Mouse (Mus musculus) MEL-GATA-1-ER (cell line): Measurements from ENCODE around the gene Rad9a.

Experiments
- DNase-seq: peaks from one replicate; pipeline ENCODE4 v3.0.0-alpha.2; 2012; ENCODE audit warnings: low read depth; ENCODE audit errors: extremely low read depth

Rad9a gene

DNA sequence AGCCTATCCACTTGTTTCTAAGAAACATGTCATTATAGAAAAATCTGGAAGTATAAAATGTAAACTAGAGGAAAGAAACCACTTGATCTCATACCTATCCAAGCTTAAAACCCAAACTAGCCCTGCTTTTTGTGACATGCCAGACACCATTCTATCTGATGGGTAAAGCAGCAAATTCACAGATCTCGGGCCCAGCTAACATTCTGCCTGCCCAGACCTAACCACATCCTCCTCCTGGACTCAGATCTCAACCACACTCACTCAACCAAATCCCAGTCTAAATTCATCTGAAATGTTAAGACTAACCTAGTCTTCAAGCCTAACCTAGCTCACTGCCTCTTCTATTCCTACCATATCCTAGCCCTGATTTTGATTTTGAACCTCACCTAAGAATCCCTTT, 17.3 kb upstream of the Rad9a start:
- DNase-seq = no peak

GRCm38 (mm10) chr19:4218293-4218692, 16.8 kb upstream of the Rad9a start:
- DNase-seq = no peak

DNA sequence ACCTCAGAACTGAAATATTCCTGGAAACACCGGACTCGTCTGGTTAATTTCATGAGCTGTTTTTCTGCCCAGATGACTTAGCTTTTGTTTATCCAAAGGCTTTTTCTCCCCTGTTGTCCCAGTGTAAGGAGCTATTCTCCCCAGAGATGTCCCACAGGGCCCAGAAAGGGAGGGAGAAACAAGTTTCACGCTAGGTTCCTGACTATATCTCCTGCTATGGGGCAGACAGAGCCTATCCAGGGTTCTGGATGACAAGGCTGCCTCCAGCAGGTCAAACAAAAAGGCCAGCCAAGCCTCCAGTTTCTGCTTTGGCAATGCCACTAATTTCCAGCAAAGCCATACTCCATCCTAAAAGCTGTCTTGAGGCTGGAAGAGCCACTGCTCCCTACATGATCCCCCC, 16.4 kb upstream of the Rad9a start:
- no peak for DNase-seq

- no peak for DNase-seq
These were observed 15.7 kb upstream of the Rad9a start for GRCm38 (mm10) chr19:4217140-4217539.

DNA sequence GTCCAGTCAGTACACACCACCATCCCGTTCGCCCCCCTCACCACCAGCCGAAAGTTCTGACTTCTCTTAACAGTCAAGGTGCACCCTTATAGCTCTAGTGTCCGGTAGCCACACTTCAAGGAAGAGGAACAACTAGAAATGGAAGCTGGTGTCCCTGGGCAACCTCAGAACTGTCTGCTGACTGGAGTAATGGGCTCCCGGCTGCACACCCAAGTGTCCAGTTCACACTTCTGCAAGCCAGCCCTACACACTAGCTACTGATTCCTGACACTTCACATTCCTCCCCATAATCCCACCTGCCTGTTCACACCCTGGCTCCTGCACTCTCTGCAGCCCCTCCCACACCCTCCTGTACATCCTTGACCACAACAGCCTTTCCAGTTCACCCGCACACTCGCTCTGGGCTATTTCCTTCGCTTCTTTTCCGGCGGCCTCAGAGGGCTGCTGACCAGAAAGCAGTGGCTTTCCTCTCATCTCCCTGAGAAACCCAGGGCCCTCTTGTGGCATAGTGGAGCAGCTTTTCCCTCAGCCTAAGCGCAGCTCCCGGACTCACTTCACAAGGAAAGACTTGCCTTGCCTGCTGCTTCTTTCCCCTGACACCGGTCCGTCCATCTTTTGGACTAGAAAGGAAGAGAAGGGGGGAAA, 14.7 kb upstream of the Rad9a start:
- no peak for DNase-seq

DNA sequence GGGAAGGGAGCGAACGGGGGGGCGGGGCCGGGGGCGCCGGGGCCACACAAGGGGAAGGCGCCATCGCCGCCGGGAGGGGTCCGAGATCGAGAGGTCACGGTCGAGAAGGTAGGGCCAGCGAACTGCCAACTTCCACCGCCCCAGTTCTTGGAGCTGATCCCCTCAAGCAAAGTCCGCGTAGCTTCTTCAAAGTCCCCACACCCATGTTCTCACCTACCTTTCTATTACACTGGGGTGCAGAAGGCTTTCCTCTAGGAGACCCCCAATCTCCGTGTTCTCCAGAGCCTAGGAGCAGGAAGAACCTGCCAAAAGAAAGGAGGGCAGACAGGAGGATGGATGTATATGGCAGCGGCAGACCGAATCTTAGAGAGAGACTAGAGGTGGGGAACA, 14.0 kb upstream of the Rad9a start:
- no peak for DNase-seq

- DNase-seq = no peak
These were observed 13.4 kb upstream of the Rad9a start for GRCm38 (mm10) chr19:4214771-4215450.

DNA sequence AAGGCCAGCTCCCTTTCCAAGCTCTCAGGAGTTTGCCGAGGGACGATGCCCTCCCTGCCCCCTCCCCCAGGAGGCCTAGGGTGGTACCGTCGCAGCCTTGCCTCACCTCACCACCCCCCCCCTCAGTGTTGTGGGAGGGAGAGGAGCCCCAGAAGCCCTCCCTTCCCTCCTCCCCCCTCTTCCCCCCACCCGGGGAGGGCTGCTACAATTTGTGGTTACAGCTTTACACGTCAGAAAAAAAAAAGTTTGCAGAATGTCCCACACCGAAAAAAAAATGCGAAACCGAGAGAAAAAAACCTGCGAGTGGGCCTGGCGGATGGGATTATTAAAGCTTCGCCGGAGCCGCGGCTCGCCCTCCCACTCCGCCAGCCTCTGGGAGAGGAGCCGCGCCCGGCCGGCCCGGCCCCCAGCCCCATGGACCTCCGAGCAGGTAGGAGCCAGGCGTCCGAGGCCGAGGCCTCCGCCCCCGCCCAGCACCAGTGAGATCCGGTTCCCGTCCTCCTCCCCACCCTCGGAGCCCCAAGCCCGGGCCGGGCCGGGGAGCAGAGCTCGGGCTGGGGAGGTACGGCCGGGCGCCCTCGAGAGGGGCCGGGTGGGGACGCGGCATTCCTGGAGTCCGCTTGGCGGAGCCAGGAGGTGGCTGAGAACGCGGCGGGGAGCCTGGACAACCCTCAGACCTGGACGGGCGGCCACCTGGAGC, 12.8 kb upstream of the Rad9a start, which contains the start of the genes Clcf1 and AC109138.7:
Gene Clcf1 (plus strand): TSS at position 168 of the 700 bp plus-strand sequence.
Gene AC109138.7 (plus strand): TSS at position 287 of the 700 bp plus-strand sequence.
- no peak for DNase-seq

- DNase-seq = no peak
These were observed 12.1 kb upstream of the Rad9a start for GRCm38 (mm10) chr19:4213524-4213974.

DNA sequence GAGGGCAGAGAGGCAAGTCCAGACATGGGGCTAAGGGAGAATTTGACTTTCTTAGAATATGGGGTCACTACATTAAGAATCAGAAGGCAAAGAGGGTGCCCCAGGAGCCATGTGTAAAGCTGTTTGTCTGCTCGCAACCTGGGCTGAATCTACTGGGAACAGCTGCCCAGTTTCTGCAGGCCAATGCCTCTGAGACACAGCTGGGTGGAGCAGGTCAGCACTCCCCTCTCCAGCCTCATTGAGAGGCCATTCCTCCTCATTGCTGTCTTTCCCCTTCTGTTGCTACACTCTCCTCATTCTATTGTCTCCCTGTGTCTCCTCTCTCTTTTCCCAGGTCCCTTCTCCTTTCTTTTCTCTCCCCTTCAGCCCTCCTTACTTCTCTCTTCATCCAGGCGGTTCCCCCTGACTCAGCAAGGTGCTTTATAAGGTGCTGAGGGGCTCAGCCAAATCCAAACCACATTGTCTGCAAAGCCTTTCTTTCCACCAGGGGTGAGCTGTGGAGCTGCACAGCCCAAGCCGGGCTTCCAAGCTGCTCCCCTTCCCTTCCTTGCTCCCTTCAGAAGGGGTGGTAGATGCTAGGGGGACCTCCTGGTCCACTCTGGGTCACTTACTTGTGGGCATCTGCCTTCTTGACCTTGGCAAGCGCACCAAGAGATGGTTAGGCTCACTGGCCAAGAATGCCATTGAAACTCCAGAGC, 10.6 kb upstream of the Rad9a start:
- no peak for DNase-seq

GRCm38 (mm10) chr19:4208563-4208962, 7.1 kb upstream of the Rad9a start:
- no peak for DNase-seq

DNA sequence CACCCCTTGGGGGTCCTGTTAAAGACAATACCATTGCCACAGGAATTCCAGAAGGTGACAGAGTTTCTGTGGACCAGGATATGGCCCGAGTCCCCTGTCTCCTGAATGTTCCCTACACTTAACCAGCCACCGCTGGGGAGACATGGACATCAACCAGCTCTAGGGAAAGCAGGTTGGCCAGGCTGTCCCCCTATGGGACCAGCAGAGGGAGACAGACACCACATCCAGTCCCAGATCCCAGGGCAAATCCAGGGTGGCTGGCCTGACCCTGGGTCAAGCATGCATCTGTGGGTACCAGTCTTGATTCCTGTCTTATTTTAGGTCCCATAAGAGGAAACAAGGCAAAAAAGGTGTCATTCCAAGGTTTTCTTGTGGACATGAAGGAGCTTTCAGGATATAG, 5.5 kb upstream of the Rad9a start:
- DNase-seq = no peak

GRCm38 (mm10) chr19:4204889-4205288, 3.4 kb upstream of the Rad9a start:
- DNase-seq = no peak

- DNase-seq = no peak
These were observed 2.3 kb upstream of the Rad9a start for GRCm38 (mm10) chr19:4203604-4204326.

- no peak for DNase-seq
These were observed 1.7 kb upstream of the Rad9a start for GRCm38 (mm10) chr19:4203148-4203547.

GRCm38 (mm10) chr19:4202149-4202548, 687 bp upstream of the Rad9a start:
- no peak for DNase-seq

DNA sequence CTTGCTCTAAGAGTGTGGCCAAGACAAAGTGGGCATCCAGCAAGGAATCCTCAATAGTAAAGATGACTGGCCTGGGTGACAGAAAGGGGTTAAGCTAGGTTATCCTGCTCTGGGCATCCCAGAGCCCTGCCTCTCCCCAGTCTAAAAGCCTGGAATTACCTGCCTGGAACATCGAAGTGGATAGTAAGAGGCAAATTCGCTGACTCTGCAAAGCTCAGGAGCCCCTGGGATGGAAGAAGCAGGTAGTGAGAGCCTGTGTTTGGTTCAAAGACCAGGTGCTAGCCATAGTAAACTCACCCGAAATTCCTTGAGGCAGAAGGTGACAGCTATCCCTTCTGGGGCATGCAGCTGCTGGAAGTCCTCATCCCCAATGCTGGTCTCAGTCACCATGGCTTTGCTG, 4.3 kb downstream of the Rad9a start:
- no peak for DNase-seq

DNA sequence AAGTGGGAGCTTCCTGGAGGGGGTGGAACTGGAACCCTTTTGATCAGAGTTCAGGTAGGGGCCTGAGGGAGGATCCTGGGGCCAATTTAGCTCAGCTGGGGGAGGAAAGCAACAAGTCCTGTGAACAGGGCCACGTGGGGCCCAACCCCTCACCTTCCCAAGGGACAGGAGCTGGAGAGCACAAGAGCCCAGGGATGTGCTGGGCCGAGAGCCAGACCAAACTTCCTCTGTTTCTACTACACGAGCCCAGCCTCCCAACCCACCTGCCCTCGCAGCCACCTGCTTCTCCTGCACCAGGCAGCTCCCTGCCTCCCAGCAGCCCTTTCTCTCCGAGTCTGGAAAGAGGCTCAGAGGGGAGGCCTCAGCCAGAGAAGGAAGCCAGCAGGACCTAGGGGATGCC, 4.9 kb downstream of the Rad9a start:
- no peak for DNase-seq

DNA sequence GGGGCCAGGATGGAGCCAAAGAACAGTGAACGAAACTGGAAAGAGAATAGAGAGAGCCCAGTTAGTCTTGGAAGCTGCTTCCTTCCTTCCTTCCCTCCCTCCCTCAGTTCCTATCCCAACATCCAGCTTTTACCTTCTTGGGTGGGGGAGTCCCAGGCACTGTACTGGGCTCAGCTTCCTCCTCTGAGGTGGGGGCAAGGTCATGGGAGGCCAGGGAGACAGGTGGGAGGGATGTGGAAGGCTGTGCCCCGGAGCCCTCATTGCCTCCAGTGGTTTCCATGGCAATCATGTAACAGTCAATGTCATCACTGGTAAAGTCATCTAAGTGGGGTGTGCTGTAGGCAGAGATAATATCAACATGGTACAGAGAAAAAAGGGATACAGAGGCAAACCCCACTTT, 5.4 kb downstream of the Rad9a start:
- DNase-seq = no peak

DNA sequence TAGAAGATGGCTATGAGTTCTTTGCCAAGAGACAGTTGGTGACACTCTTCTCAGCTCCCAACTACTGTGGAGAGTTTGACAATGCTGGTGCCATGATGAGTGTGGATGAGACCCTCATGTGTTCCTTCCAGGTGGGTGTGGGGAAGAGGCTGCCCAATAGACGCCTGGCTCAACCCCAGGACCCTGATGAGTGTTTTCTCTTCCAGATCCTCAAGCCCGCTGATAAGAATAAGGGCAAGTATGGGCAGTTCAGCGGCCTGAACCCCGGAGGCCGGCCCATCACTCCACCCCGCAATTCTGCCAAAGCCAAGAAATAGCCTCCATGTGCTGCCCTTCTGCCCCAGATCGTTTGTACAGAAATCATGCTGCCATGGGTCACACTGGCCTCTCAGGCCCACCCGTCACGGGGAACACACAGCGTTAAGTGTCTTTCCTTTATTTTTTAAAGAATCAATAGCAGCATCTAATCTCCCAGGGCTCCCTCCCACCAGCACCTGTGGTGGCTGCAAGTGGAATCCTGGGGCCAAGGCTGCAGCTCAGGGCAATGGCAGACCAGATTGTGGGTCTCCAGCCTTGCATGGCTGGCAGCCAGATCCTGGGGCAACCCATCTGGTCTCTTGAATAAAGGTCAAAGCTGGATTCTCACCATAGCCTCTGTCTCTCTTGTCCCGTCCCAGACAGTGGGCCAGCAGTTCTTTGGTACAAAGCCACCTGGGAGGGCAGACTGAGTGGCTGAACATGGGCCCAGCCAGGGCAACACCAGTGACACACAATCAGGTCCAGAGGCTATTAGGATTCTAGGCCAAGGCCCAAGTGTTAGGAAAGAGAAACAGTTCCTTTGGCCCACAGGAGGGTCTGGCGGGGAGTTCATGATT, 6.4 kb downstream of the Rad9a start:
- no peak for DNase-seq
